Mouse (Mus musculus) thymus, adult 2 months (tissue): ENCODE data around the gene Anks1b. TPM values are rescaled to one million over a fixed set of nuclear protein-coding genes. Genes with fewer than 3 reads are reported as not detected.

Experiments
- DNase-seq: peaks from one replicate; pipeline ENCODE4 v3.0.0; 2021
- H3K27ac ChIP-seq: fragments of 200-500 bp; 2 replicates; pipeline ENCODE4 v1.5.1; 2012; ENCODE audit warnings: low read length, control low read depth; ENCODE audit not compliant: control insufficient read depth, insufficient read depth
- H3K27me3 ChIP-seq: fragments of 200-500 bp; 2 replicates; pipeline ENCODE4 v1.6.1; 2012; ENCODE audit warnings: mild to moderate bottlenecking, low read length, moderate library complexity, mixed read lengths; ENCODE audit not compliant: control insufficient read depth, insufficient read depth
- H3K36me3 ChIP-seq: fragments of 200-500 bp; 2 replicates; pipeline ENCODE4 v1.6.1; 2012; ENCODE audit warnings: mild to moderate bottlenecking, low read length, moderate library complexity; ENCODE audit not compliant: control insufficient read depth, insufficient read depth
- H3K4me1 ChIP-seq: fragments of 200-500 bp; replicated peaks from 2 replicates; pipeline ENCODE4 v1.6.1; 2012; ENCODE audit warnings: low read length; ENCODE audit not compliant: control insufficient read depth, insufficient read depth
- H3K4me3 ChIP-seq: fragments of 200-500 bp; 2 replicates; pipeline ENCODE4 v1.5.1; 2012; ENCODE audit warnings: mild to moderate bottlenecking, low read length, control low read depth, moderate library complexity; ENCODE audit not compliant: control insufficient read depth, insufficient read depth
- CTCF ChIP-seq: fragments of 200-500 bp; IDR thresholded peaks from 2 replicates; pipeline ENCODE4 v1.5.1; 2012; ENCODE audit warnings: mild to moderate bottlenecking, control low read depth, low read length, moderate library complexity, borderline replicate concordance; ENCODE audit not compliant: control insufficient read depth, poor library complexity, insufficient read depth; ENCODE audit errors: extremely low read depth
- POLR2A ChIP-seq: fragments of 200-500 bp; IDR thresholded peaks from 2 replicates; pipeline ENCODE4 v1.6.1; 2012; ENCODE audit warnings: mild to moderate bottlenecking, low read length, control low read depth, moderate library complexity; ENCODE audit not compliant: control insufficient read depth, poor library complexity, insufficient read depth; ENCODE audit errors: extremely low read depth
- WGBS: fragments of 180-500 bp; shearing (Covaris S2); methylation state at CpG from one replicate; pipeline ENCODE4 v1.1.7; 2018; 5-methylcytosine and 5-hydroxymethylcytosine counted together
- polyA plus RNA-seq: library from polyadenylated mRNA; depleted of rRNA; stranded (reverse); fragments of >200 nt; gene quantifications from 2 replicates; pipeline ENCODE4 v1.2.3, GENCODE M21; 2012

Gene Anks1b
- polyA plus RNA-seq, 1 experiment = 0.24 TPM

DNA sequence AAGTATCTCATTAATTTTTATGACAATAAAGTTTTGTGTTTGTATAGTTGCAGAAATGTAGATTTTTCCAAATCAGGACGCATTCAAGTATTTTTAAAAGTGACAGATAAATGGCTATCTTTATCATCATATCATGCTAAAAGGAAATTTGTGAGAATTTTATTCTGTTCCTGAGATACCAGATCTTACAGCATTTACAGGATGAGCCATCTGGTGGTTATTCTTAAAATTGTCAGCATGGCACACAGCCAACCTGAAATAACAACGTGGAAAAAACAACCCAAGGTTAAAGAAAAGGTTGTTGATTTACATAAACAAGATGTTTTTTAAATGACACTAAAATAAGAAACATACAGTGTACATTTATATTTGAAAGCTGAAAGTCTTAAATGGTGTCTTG, 170.5 kb downstream of the Anks1b start:
- no peaks in the 10 kb centered on the region for H3K4me1 ChIP-seq
- WGBS = 55% methylated on average over 2 of the region's 2 CpGs
- H3K27ac ChIP-seq = no peak overlapping the region
- TF ChIP-seq CTCF = no peak
- no peak for TF ChIP-seq POLR2A
- DNase-seq = no peak
- no peak overlapping the region for H3K4me3 ChIP-seq
- H3K36me3 ChIP-seq = no peaks in the 10 kb centered on the region
- H3K27me3 ChIP-seq = no peaks in the 10 kb centered on the region

DNA sequence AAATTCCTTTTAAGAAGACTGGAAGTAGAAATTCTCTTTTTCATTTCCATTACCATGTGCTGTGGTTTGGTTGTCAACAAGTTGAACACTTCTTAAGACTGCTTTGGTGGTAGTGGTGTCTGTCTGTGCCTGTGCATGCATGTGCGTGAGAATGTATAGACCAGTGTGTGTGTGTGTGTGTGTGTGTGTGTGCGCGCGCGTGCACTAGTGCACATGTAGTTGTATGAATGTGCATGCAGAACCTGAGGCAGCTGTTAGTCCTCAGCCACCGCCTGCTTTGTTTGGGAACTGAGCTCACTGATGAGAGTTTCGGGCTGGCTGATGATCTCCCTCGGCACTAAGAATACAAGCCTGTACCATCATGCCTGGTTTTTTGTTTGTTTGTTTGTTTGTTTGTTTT, 170.9 kb downstream of the Anks1b start:
- no peak for DNase-seq
- 97% methylated on average over 8 of the region's 8 CpGs for WGBS
- H3K4me3 ChIP-seq = no peak overlapping the region

GRCm38 (mm10) chr10:90068651-90069050, 195.3 kb downstream of the Anks1b start:
- TF ChIP-seq POLR2A = no peak
- no peak for TF ChIP-seq CTCF
- Histone ChIP-seq H3K27ac (no peak overlapping the region), H3K27me3 (no peaks in the 10 kb centered on the region), H3K4me3 (no peak overlapping the region), H3K36me3 (no peaks in the 10 kb centered on the region), H3K4me1 (no peaks in the 10 kb centered on the region)
- no peak for DNase-seq
- 70% methylated on average over 4 of the region's 4 CpGs for WGBS

More for the DNA sequence above, 170.9 kb downstream of the Anks1b start:
- H3K27ac ChIP-seq = no peak overlapping the region
- H3K4me1 ChIP-seq = no peaks in the 10 kb centered on the region
- no peaks in the 10 kb centered on the region for H3K27me3 ChIP-seq
- H3K36me3 ChIP-seq = no peaks in the 10 kb centered on the region
- TF ChIP-seq CTCF (no peak), POLR2A (no peak)

DNA sequence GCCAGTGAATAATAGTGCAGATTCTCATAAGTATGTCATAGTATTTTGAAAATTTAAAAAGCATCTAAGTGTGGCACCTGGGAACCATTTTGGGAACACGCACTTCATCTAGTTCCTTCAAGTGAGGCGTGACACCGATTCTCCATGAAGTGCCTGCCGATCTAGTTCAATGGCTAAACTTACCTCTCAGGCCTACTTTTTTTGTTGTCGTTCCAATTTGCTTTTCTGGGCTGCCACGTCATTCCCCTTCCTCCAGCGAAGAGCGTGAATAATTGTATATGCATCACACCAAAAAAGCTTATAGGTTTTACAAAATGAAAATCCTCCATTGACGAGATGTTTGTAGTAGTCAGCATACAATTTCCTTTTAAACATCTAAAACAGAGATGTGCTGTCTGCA, 204.6 kb downstream of the Anks1b start:
- 93% methylated on average over 9 of the region's 9 CpGs for WGBS

GRCm38 (mm10) chr10:90081151-90081550, 207.8 kb downstream of the Anks1b start:
- WGBS = 73% methylated on average over 3 of the region's 3 CpGs
- no peak for DNase-seq
- TF ChIP-seq CTCF (no peak), POLR2A (no peak)
- Histone ChIP-seq H3K36me3 (no peaks in the 10 kb centered on the region), H3K4me1 (no peaks in the 10 kb centered on the region), H3K27me3 (no peaks in the 10 kb centered on the region), H3K4me3 (no peak overlapping the region), H3K27ac (no peak overlapping the region)

More for the DNA sequence above, 204.6 kb downstream of the Anks1b start:
- no peak for DNase-seq
- Histone ChIP-seq H3K4me3 (no peak overlapping the region), H3K4me1 (no peaks in the 10 kb centered on the region), H3K27me3 (no peaks in the 10 kb centered on the region), H3K27ac (no peak overlapping the region), H3K36me3 (no peaks in the 10 kb centered on the region)
- TF ChIP-seq CTCF (no peak), POLR2A (no peak)

- H3K36me3 ChIP-seq = no peaks in the 10 kb centered on the region
- WGBS = 18% methylated on average over 7 of the region's 7 CpGs
- no peak overlapping the region for H3K4me3 ChIP-seq
- no peaks in the 10 kb centered on the region for H3K27me3 ChIP-seq
- no peaks in the 10 kb centered on the region for H3K4me1 ChIP-seq
- H3K27ac ChIP-seq = no peak overlapping the region
- DNase-seq = no peak
- TF ChIP-seq CTCF (no peak), POLR2A (no peak)
Observed at GRCm38 (mm10) chr10:90081630-90082029, 208.3 kb downstream of the Anks1b start.

DNA sequence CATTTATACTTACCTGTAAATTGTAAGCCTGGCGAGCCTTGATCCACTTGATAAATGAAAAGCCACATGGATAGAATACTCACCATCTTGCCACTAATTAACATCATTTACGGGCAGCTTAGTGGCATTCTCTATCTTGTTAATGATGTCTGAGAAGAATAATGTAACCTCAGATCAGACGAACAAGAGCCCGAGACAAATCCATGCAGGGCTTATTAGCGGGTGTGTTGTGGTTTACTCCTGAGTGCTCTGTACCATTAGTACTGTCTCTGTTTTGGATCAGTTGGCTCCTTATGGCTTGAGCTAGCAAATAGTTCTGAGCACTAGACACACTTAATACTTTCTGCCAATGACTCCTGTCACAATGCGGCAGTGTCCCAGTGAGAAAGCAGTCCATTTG, 220.6 kb downstream of the Anks1b start:
- Histone ChIP-seq H3K27ac (no peak overlapping the region), H3K36me3 (no peaks in the 10 kb centered on the region), H3K4me3 (no peak overlapping the region), H3K27me3 (no peaks in the 10 kb centered on the region), H3K4me1 (no peaks in the 10 kb centered on the region)
- 97% methylated on average over 6 of the region's 6 CpGs for WGBS
- no peak for DNase-seq
- TF ChIP-seq CTCF (no peak), POLR2A (no peak)
